Mouse (Mus musculus) hindbrain, embryonic 16.5 days (tissue): Measurements from ENCODE around the gene Gm45785. TPM values are rescaled to one million over a fixed set of nuclear protein-coding genes. Genes with fewer than 3 reads are reported as not detected.

Source experiments
- ATAC-seq: fragments of 200-750 bp; cut with Nextera tagmentation; 2 replicates; pipeline ENCODE4 v1.8.0; 2017; ENCODE audit warnings: moderate TSS enrichment, moderate library complexity
- H3K27ac ChIP-seq: fragments of 300-500 bp; sonication (generic); 2 replicates; pipeline ENCODE4 v1.5.1; 2014; ENCODE audit warnings: low read depth, mild to moderate bottlenecking, control low read depth, low read length, moderate library complexity
- H3K27me3 ChIP-seq: fragments of 300-500 bp; sonication (generic); replicated peaks from 2 replicates; pipeline ENCODE4 v1.6.1; 2014; ENCODE audit warnings: low read length; ENCODE audit not compliant: control insufficient read depth, insufficient read depth
- H3K36me3 ChIP-seq: fragments of 300-500 bp; sonication (generic); 2 replicates; pipeline ENCODE4 v1.6.1; 2014; ENCODE audit warnings: mild to moderate bottlenecking, low read length, moderate library complexity, mixed read lengths; ENCODE audit not compliant: control insufficient read depth, insufficient read depth
- H3K4me1 ChIP-seq: fragments of 300-500 bp; sonication (generic); 2 replicates; pipeline ENCODE4 v1.6.1; 2014; ENCODE audit warnings: low read depth, low read length; ENCODE audit not compliant: control insufficient read depth, insufficient read depth
- H3K4me2 ChIP-seq: fragments of 300-500 bp; sonication (generic); 2 replicates; pipeline ENCODE4 v1.6.1; 2014; ENCODE audit warnings: mild to moderate bottlenecking, low read length, control low read depth, moderate library complexity
- H3K4me3 ChIP-seq: fragments of 300-500 bp; sonication (generic); 2 replicates; pipeline ENCODE4 v1.5.1; 2014; ENCODE audit warnings: mild to moderate bottlenecking, low read length, control low read depth, moderate library complexity
- H3K9ac ChIP-seq: fragments of 300-500 bp; sonication (generic); 2 replicates; pipeline ENCODE4 v1.6.1; 2014; ENCODE audit warnings: low read depth, mild to moderate bottlenecking, control low read depth, low read length, moderate library complexity
- H3K9me3 ChIP-seq: fragments of 300-500 bp; sonication (generic); 2 replicates; pipeline ENCODE4 v1.6.1; 2014; ENCODE audit warnings: mild to moderate bottlenecking, low read length, moderate library complexity; ENCODE audit not compliant: control insufficient read depth
- WGBS: fragments of 180-500 bp; shearing (Covaris S2); extraction: QIAGEN DNeasy Blood & Tissue Kit; methylation state at CpG from one replicate; pipeline ENCODE4 v1.1.7; 2014; 5-methylcytosine and 5-hydroxymethylcytosine counted together
- polyA plus RNA-seq: library from polyadenylated mRNA; unstranded; fragments of >200 nt; fragmentation: Nextera tagmentation; extraction: Ambion mirVana; gene quantifications from 2 replicates; pipeline ENCODE4 v1.2.1, GENCODE M21; 2015

Gene Gm45785
- polyA plus RNA-seq, 1 experiment from 2014 or later: not detected

DNA sequence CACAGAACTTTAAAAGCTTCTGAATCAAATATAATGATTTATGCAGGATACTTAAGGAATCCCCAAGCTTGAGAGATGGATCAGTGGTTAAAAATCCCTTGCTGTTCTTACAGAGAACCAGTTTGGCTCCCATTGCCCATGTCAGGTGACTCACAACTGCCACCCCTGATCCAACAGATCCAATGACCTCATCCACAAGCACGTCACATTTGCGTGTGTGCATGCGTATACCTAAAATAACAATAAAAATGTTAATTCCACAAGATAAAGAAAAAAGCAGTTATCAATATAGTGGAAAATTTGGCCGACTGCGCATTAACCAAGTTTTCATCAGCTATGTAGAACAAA lies 34.9 kb downstream of the Gm45785 start:
- WGBS: 40% methylated on average over 5 of the region's 5 CpGs
- no peaks in the 10 kb centered on the region for H3K36me3 ChIP-seq

DNA sequence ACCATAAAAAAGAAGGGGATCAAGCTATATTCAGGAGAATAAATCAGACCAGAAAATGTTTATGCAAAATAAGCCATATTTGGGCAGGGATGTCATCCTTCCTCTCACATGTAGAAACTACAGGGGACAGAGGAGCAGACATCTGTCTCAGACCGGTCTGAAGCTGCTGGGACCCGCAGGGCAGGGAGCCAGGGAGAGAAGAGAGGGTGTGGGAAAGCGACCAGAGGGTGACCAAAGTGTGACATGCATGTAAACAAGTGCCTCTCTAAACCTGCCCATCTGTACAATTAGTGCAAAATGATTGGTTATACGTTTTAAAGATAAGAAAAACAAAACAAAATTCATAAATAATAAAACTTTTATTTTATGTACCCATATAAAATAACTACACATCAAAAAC lies 36.0 kb downstream of the Gm45785 start:
- peaks cover 9% of the 10 kb centered on the region for H3K4me1 ChIP-seq
- H3K27ac ChIP-seq: no peak overlapping the region
- H3K4me3 ChIP-seq: no peak overlapping the region
- H3K4me2 ChIP-seq: peak overlapping the region; percentile 39
- H3K36me3 ChIP-seq: no peaks in the 10 kb centered on the region
- H3K9ac ChIP-seq: no peak overlapping the region
- H3K27me3 ChIP-seq: no peaks in the 10 kb centered on the region
- H3K9me3 ChIP-seq: no peaks in the 10 kb centered on the region
- WGBS: 37% methylated on average over 4 of the region's 4 CpGs
- ATAC-seq: 0 out of 2 replicates have a peak, but pooled peaks have one; percentile 29

More for the DNA sequence above, 34.9 kb downstream of the Gm45785 start:
- peaks cover 9% of the 10 kb centered on the region for H3K4me1 ChIP-seq
- no peaks in the 10 kb centered on the region for H3K9me3 ChIP-seq
- ATAC-seq: peak; percentile 52
- H3K27ac ChIP-seq: peak overlapping the region; percentile 89
- peak overlapping the region; percentile 67 for H3K4me3 ChIP-seq
- H3K9ac ChIP-seq: peak overlapping the region; percentile 74
- H3K27me3 ChIP-seq: no peaks in the 10 kb centered on the region
- peak overlapping the region; percentile 57 for H3K4me2 ChIP-seq

DNA sequence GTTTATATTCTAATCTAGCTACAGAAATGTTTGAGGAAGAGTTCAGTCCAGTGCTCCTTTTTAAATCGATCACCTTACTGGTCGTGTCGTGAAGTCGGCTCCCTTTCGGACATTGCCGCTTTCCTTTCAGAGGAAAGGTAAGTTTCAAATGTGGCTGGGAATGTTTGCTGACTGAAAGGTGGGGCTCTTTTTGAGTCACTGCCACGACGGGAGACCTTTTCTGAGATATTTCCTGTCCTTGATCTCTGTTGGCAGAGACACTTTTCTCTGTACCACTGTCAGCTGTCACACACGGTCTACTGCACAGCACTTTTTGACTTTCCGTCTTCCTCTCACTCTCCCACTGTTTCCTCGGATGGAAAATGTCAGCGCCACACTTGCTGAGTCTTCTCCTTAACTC lies 43.3 kb downstream of the Gm45785 start:
- Histone ChIP-seq H3K9me3 (no peaks in the 10 kb centered on the region), H3K4me1 (0 out of 2 replicates have a peak, but pooled peaks cover 3% of the 10 kb centered on the region), H3K4me2 (no peak overlapping the region), H3K27ac (no peak overlapping the region), H3K27me3 (no peaks in the 10 kb centered on the region), H3K9ac (no peak overlapping the region), H3K4me3 (no peak overlapping the region), H3K36me3 (peaks cover 33% of the 10 kb centered on the region)
- ATAC-seq: no peak
- 89% methylated on average over 12 of the region's 12 CpGs for WGBS

DNA sequence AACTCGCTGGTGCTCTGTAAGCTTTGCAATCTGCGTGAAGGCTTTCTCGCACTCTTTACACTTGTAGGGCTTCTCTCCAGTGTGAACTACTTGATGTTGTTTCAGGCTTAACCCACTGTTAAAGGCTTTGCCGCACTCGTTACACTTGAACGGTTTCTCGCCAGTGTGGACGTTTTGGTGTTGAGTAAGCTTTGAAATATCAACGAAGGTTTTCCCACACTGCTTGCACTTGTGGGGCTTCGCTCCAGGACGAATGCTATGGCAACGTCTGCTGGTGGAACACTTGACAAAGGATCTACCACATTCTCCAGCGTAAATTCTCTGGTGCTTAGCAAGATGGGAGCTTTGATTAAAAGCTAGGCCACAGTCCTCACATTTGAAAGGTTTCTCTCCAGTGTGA lies 44.4 kb downstream of the Gm45785 start:
- peaks cover 33% of the 10 kb centered on the region for H3K36me3 ChIP-seq
- peak; percentile 78 for ATAC-seq
- H3K27me3 ChIP-seq: no peaks in the 10 kb centered on the region
- no peaks in the 10 kb centered on the region for H3K4me1 ChIP-seq
- H3K9ac ChIP-seq: no peak overlapping the region
- no peaks in the 10 kb centered on the region for H3K9me3 ChIP-seq
- H3K4me3 ChIP-seq: no peak overlapping the region
- WGBS: 77% methylated on average over 13 of the region's 13 CpGs
- H3K27ac ChIP-seq: 0 out of 2 replicates have a peak overlapping the region, but pooled peaks have one; percentile 6
- H3K4me2 ChIP-seq: no peak overlapping the region

DNA sequence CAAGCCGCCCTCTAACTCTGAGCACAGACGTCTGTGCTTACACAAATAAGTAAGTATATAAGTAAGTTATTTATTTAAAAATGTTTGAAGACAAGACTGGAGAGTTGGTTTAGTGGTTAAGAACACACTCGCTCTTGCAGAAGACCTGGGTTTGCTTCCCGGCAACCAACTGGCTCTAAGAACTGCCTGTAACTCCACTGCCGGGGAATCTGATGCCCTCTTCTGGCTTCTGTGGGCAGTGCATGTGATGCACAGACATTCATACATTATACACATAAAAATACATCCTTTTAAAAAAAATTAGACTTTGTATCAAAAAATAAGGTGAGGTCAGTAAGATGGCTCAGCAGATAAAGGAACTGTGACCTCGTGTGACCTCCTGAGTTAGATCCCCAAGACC lies 45.6 kb downstream of the Gm45785 start:
- Histone ChIP-seq H3K36me3 (peaks cover 33% of the 10 kb centered on the region), H3K4me3 (no peak overlapping the region), H3K27ac (no peak overlapping the region), H3K9me3 (no peaks in the 10 kb centered on the region), H3K9ac (no peak overlapping the region), H3K27me3 (no peaks in the 10 kb centered on the region), H3K4me2 (no peak overlapping the region), H3K4me1 (no peaks in the 10 kb centered on the region)
- 90% methylated on average over 6 of the region's 6 CpGs for whole genome bisulfite sequencing
- ATAC-seq: no peak

DNA sequence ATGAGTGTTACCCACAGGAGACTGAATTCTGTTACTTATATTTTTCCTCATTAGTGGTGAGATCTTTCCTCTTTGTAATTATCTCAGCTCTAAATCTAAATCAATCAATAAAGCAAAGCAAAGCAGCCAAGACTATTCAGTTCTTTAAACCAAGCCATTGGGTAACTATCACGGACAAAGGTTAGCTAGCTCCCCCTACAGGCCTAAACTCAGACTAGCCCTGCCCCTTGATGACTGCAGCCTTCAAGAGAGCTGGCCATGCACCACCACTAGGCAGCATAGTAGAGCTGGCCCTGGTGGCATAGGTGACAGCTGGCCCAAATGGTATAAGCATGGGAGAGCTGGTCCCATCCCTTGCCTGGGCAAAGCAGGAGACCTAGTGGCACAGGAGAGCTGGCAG lies 50.4 kb downstream of the Gm45785 start:
- Histone ChIP-seq H3K4me3 (no peak overlapping the region), H3K27ac (no peak overlapping the region), H3K36me3 (peaks cover 8% of the 10 kb centered on the region), H3K4me1 (no peaks in the 10 kb centered on the region), H3K4me2 (no peak overlapping the region), H3K27me3 (no peaks in the 10 kb centered on the region), H3K9ac (no peak overlapping the region), H3K9me3 (no peaks in the 10 kb centered on the region)
- peak; percentile 65 for ATAC-seq
- WGBS: 16% methylated on average over 1 of the region's 1 CpGs

DNA sequence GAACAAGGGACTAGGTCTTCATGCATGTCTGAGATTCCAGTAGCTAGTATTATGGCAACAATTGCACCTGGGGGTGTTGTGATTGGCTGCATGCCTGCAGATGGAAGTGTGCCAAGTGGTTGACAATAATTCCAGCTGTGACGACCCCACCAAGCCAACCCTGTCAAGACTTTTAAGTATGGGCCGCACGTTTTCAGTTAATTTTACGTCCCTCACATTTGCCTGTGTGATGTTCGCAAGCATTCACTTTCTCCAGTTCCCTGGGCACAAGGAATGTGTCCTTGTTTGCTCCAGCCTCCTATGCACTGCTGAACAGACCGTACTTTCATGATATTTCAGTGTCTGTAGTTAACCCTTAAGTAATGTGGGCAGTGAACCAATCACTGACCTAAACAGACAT lies 53.5 kb downstream of the Gm45785 start:
- Histone ChIP-seq H3K27ac (no peak overlapping the region), H3K9ac (no peak overlapping the region), H3K4me1 (no peaks in the 10 kb centered on the region), H3K9me3 (no peaks in the 10 kb centered on the region), H3K4me3 (no peak overlapping the region), H3K27me3 (no peaks in the 10 kb centered on the region), H3K36me3 (no peaks in the 10 kb centered on the region), H3K4me2 (no peak overlapping the region)
- 67% methylated on average over 6 of the region's 6 CpGs for WGBS
- no peak for ATAC-seq

DNA sequence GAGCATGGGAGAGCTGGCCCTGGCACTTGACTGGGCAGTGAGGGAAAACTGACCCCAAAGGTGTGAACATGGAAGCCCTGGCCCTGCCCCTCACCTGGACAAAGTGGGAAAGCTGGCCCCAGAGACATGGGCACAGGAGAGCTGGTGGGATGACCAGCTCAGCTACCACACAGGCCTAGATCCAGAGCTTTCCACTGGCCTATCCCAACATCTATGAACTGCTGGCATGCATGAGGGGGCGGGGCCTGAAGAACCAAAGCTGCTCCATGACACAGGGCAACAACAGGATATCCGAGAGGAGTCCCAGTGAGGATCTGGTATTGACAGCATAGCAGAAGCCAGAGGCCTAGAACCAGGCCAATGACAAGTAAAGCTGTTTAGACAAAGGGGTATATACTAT lies 57.9 kb downstream of the Gm45785 start:
- Histone ChIP-seq H3K27me3 (no peaks in the 10 kb centered on the region), H3K9me3 (no peaks in the 10 kb centered on the region), H3K4me2 (no peak overlapping the region), H3K9ac (no peak overlapping the region), H3K4me1 (no peaks in the 10 kb centered on the region), H3K4me3 (no peak overlapping the region), H3K27ac (no peak overlapping the region), H3K36me3 (no peaks in the 10 kb centered on the region)
- 71% methylated on average over 2 of the region's 2 CpGs for WGBS
- no peak for ATAC-seq

DNA sequence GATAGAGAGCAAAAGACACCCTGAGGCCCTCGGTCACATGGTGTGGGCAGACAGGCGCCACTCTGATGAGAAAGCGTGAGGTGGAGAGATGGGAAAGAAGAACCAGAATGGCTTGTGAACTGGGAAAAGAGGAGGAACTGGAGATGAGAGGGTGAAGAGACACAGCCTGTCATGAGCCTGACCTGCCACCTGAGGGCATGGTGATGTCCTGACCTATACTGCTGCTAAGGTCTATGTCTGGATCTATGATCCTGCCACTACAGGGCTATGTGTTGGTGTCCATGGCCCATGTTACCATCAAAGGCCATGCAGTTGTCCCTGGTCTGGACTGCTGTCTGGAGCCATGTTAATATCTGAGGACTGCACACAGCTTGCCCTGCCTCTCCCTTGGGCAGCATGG lies 58.5 kb downstream of the Gm45785 start:
- no peaks in the 10 kb centered on the region for H3K4me1 ChIP-seq
- WGBS: 93% methylated on average over 3 of the region's 3 CpGs
- no peak overlapping the region for H3K4me2 ChIP-seq
- H3K9me3 ChIP-seq: no peaks in the 10 kb centered on the region
- no peak overlapping the region for H3K4me3 ChIP-seq
- no peak for ATAC-seq
- H3K27me3 ChIP-seq: no peaks in the 10 kb centered on the region
- no peak overlapping the region for H3K9ac ChIP-seq
- H3K36me3 ChIP-seq: no peaks in the 10 kb centered on the region
- H3K27ac ChIP-seq: no peak overlapping the region

DNA sequence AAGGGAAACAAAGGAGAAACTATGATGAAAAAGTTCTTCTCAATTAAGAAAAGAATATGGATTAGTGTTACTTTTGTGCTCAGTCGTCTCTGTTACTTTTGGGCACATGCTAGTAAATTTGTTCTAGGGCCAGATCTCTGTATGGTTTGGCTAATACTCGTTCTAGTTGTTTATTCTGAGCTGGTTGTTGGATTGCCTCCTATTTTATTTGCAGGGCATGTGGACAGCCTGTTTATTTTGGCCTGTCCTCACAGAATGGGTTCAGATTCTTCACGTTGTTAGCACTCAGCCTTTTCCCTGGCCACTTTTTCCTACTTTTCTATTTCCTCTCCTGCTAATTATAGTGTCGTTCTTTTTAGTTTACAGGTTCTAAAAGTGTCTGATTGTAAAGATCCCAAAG lies 62.6 kb downstream of the Gm45785 start:
- Histone ChIP-seq H3K9me3 (no peaks in the 10 kb centered on the region), H3K4me2 (no peak overlapping the region), H3K4me1 (no peaks in the 10 kb centered on the region), H3K9ac (no peak overlapping the region), H3K4me3 (no peak overlapping the region), H3K27ac (no peak overlapping the region), H3K36me3 (no peaks in the 10 kb centered on the region), H3K27me3 (no peaks in the 10 kb centered on the region)
- 79% methylated on average over 4 of the region's 4 CpGs for WGBS
- no peak for ATAC-seq
